Mouse (Mus musculus) spleen, postnatal 14 days (tissue): ENCODE data around the gene Sap30bp.
A peak's percentile ranks its signal among the peaks of the same experiment; 100 is the strongest.

ENCODE experiments used
- DNase-seq, 2 experiments: peaks; one replicate each; pipeline ENCODE4 v3.0.0; 2021 to 2022; ENCODE audit warnings: low spot score in 2 of 2

The Sap30bp gene

GRCm38 (mm10) chr11:115955195-115955858 is 22.2 kb downstream of the Sap30bp start:
- DNase-seq: no peak

DNA sequence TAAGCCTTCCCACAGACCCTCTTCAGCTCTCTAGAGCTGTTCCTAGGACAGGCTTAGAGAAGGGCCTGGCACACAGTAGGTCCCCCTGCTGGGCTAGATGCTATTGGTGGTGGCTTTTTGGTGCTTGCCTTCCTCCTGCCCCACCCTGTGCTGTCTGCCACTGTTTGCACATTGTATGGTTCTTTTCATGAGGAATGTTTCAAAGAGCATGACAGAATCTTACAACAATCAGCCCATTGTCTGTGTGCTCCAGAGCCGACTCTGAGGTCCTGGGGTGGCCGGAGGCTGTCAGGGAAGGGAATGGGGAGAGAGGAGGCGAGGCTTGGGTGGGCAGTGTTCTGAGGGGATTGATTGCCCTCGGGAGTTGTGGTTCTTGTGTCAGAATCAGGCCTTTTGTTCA is 23.4 kb downstream of the Sap30bp start:
- DNase-seq: no peak

DNA sequence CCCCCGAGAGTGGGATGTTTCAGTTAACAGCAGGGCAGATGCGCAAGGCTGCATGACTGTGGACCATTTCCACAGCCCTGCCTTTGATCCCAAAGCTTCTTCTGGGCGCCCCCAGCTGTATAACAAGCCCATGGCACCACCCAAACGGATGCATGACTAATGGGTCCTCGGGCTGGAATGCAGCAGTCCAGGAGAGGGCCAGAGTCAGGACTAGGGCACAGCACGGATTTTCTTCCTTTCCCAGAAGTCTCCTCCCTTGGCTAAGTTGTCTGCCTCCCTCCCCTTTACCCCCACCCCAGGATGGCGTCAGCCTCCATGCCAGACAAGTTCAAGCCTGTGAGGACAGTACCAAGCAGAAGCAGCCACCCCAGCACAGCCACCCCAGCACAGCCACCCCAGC is 24.9 kb downstream of the Sap30bp start:
- DNase-seq: no peak

DNA sequence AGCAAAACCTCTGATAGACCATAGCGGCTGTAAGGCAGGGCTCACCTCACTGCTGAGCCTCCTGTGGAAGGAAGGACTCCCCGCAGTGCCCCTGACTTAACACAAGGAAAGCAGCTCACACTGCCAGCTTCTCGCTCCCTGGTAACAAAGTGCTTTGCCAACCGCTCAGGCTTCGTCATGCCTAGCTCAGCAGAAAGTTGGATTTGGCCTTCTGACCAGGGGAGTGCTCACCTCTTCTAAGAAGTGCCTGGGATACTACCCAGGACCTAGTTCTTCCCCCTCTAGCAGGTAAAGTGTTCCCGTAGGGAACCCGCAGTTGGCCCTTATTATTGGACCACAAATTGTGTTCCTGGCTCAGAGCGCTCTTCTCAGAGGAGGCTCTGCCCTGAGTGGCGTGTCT is 25.9 kb downstream of the Sap30bp start:
- DNase-seq: no peak

GRCm38 (mm10) chr11:115962651-115963412 is 29.8 kb downstream of the Sap30bp start:
- no peak for DNase-seq

DNA sequence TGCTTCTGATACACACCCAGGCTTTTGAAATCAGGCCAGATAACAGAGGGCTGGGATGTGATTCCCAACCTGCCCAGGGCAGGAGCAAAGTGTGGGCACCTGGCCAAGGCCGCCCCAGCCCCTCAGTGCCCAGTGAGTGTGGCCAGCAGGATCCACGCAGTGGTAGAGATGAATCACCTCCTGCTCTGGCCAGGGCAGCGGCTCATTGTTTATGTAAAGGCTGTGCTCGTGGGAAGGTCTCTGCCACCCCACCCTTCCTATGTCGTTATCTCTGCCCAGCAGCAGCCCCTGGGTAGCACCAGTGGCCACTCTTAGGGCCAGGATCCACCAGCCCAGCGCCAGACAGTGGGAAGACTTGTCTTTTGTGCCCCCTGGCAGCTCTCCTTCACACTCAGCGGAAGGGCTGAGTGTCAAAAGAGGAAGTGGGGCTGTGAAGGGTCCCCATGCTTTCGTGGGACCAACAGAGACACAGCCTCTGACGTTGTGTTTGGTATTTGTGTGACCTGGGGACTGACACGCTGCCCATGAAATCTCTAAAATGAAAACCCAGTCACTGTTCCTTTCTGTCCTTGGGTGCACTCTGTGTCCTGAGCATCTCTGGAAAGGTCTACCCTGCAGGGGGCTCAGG is 32.0 kb downstream of the Sap30bp start:
- DNase-seq: no peak

- DNase-seq: no peak
These were observed 35.8 kb downstream of the Sap30bp start for GRCm38 (mm10) chr11:115968731-115969405.

DNA sequence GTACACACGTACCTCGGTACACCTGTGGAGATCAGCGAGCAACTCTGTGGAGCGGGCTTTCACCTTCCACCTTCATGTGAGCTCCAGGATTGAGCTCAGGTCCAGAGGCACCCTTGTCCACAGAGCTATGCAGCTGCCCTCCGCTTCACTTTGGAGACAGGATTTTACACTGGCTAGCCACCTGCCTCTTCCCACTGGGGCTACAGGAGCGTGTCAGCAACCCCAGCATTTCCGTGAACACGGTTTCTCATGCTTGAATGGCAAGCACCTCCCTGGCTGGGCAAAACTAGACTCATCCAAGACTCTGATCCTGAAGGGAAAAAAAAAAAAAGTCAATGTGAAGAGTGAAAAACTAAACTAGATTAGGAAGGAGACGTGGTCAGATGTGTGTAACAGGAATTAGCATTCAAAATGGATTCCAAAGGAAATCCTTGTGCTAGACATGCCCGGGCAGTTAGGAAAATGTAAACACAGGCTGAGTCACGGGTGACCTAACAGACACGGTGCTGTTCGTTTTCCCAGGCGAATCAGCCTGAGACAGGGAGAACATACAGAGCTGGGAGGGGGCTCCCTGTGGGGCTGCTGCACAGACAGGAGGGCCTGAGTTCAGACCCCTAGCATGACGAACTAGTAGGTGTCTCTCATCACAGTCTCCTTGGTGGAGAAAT is 37.1 kb downstream of the Sap30bp start:
- DNase-seq: no peak

- no peak for DNase-seq
These were observed 37.9 kb downstream of the Sap30bp start for GRCm38 (mm10) chr11:115971016-115971415.

DNA sequence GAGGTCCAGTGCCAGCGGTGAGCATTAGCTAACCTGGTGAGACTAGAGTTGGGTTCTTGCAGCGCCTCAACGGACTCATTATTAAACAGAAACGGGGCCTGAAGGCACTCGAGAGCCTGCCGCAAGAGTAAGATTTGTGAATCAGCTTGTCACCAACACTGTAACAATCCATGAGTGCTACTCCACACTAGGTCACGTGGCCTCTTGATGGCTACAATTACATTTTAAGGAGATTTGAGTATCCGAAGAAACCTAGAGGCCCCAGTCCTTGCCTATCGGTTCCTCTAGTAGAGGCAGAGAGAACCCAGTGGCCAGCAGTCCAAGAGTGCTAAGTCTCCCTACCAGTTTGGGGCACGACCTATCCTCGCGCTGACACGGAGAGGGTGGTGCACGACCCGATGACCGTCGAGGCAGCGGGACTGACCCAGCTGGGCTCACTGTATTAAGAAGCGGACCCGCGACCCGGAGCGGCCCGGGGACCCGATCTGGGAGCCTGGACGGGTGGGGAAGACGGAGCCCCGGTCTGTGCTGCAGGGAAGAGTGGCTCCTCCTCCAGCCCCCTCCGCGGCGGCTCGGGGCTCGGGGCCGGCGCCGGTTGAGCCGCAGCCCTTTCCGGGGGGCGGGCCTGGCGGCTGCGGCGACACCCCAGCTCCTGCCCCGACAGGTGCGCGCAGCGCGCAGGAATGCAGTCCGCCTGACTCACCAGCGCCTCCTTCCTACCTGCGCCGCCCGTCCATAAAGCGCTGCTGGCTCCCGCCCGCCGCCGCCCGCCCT is 41.4 kb downstream of the Sap30bp start, which contains the start of gene Itgb4:
Gene Itgb4 (plus strand): TSS at position 401 of the 774 bp plus-strand sequence.
- peak; percentile 17 to 25 for DNase-seq

- no peak for DNase-seq
These were observed 42.0 kb downstream of the Sap30bp start for GRCm38 (mm10) chr11:115975083-115975420.

- no peak for DNase-seq
These were observed 42.5 kb downstream of the Sap30bp start for GRCm38 (mm10) chr11:115975544-115975943.

- no peak for DNase-seq
These were observed 49.4 kb downstream of the Sap30bp start for GRCm38 (mm10) chr11:115982472-115982871.

DNA sequence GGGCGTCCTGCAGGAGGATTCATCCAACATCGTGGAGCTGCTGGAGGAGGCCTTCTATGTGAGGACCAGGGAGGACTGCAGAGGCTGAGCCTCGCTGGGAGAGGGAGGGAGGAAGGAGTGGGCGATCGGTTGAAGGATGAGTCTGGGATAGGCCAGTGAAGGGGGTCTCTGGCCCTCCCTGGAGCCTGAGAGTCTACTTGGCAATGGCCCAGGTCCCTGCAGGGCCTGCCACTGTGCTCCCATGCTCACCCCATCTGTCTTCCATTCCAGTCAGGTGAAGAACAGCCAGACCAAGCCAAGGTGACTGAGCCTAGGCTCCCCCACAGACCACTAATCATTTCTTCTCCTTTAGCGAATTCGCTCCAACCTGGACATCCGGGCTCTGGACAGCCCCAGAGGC is 50.2 kb downstream of the Sap30bp start:
- no peak for DNase-seq

DNA sequence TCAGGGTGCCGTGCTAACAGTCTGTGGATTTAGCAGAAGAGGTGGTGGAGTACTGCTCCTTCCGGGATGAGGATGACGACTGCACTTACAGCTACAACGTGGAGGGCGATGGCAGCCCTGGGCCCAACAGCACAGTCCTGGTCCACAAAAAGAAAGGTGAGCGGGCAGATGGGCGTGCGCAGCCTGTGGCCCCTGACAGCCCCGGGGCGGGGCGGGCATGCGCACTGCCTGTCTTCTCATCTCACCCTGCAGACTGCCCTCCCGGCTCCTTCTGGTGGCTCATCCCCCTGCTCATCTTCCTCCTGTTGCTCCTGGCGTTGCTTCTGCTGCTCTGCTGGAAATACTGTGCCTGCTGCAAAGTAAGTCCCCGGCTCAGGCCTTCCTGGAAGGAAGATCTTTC is 56.6 kb downstream of the Sap30bp start:
- no peak for DNase-seq

- DNase-seq: no peak
These were observed 59.0 kb downstream of the Sap30bp start for GRCm38 (mm10) chr11:115992098-115992497.

GRCm38 (mm10) chr11:115995256-115995655 is 62.2 kb downstream of the Sap30bp start:
- no peak for DNase-seq

GRCm38 (mm10) chr11:115997047-115997446 is 64.0 kb downstream of the Sap30bp start:
- DNase-seq: no peak

DNA sequence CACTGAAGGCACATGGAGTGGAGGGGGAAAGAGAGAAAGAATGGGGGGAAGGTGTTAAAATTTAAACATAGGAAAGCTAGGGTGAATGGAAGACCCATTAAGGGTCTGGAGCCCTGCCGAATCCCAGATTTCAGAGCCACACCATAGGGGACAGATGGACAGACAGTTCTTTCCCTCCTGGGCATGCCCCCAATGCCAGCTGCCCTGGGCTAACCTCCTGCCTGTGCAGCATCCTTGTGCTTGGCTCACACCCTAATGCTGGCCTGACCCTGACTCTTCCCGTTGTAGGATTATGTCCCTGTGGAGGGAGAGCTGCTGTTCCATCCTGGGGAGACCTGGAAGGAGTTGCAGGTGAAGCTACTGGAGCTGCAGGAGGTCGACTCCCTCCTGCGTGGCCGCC is 64.6 kb downstream of the Sap30bp start:
- no peak for DNase-seq

GRCm38 (mm10) chr11:115999027-115999426 is 65.9 kb downstream of the Sap30bp start:
- DNase-seq: no peak

DNA sequence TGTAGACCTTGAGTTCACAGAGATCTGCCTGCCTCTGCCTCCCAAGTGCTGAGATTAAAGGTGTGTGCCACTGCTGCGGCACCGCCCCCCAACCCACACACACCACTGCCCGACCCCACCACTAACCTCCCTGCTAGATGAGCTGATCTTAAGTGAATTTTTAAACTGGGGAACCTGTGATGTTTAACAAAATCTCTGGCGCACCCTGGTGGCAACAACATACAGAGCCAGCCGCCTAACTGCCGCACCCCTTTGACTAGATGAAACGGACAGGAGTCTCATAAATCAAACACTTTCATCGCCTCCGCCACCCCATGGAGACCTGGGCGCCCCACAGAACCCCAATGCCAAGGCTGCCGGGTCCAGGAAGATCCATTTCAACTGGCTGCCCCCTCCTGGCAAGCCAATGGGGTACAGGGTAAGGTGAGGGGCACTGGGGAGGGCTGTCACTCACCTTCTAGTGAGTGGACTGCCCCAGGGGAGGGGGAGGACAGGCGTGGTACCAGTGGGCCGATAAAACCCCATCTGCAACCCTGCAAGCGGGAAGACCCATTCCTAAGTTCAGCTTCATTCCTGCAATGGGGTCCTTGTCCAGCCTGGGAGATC is 66.6 kb downstream of the Sap30bp start:
- DNase-seq: peak; percentile 54 to 72
